In the genomic region with DNA sequence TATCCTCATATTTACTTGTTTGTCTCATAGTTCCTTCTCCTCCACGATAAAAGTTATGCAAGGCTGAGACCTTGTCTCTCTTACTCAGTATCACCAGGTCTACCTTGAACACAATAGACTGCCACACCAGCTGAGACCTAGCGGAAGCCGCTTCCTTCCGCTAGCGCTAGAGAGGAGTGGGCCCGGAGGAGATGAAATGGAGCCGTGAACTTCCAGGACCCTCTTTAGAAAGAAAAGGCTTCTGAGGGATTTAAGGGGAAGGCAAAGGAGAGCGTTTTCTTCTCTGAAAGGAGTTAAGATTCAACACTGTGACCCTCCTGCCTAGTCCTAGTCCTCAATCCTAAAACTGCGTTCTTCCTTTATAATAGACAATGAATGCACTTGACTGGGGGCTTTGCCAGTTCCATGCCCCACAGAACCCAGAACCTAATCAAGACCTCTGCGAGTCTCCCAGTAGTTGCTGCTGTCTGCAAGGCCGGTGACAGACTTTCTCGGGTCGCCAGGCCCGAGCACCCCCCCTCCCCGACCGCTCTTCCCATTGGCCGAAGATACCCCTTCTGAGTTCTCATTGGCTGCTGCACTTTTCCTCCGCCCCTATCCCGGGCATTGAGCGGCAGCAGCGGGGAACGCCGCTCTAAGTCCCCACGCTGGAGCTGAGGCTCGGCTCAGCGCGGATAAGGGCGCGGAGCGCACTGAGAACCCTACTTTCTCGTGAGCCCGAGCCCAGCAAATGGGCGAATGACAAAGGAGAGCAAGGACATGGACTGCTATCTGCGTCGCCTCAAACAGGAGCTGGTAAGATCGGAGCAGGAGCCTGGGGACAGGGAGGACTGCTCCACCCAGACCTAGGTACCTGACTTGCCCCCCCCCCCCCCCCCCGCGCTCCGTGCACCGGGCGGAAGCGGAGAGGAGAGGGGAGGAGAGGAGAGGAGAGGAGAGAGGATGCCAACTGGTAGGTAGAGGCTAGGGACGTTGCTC, we compare ENCODE assay signal across 8 mouse cellular contexts. TPM values are rescaled to one million over a fixed set of nuclear protein-coding genes. Genes with fewer than 3 reads are reported as not detected.
DNase-seq lines count a peak whose midpoint lies in the region.

A gene (plus strand): TSS at position 569 of the 978 bp plus-strand sequence.

- peak within 1 kb of the TSS; percentile 82 for H3K27ac ChIP-seq in hindbrain, embryonic 10.5 days

- H3K9me3 ChIP-seq in hindbrain, embryonic 10.5 days: no peaks in the 10 kb centered on the region

- H3K4me1 ChIP-seq in hindbrain, embryonic 10.5 days (replicated peaks): peaks cover 62% of the 10 kb centered on the region

- H3K4me3 ChIP-seq in hindbrain, embryonic 10.5 days: peak within 1 kb of the TSS; percentile 63

- DNase-seq in NIH3T3 (ENCODE audit: low read depth): peak; percentile 81
- peak; percentile 85 for DNase-seq in cerebellum, adult 8-10 months
- peak; percentile 89 for DNase-seq in forelimb bud, embryonic 11.5 days (ENCODE audit: low read depth, low spot score)
- DNase-seq in hindbrain, embryonic 10.5 days (ENCODE audit: low spot score): peak; percentile 85
- peak; percentile 80 to 86 for DNase-seq in layer of hippocampus, postnatal 14 days (ENCODE audit: low spot score in 2 of 2)
- peak; percentile 77 for DNase-seq in lung, postnatal 14 days
- peak; percentile 82 for DNase-seq in retina, adult 2 months (ENCODE audit: low read depth, low spot score)
- DNase-seq in thymus, postnatal 25 days: peak; percentile 84

- H3K27me3 ChIP-seq in hindbrain, embryonic 10.5 days (ENCODE audit: insufficient read depth, poor library complexity, severe bottlenecking): peaks cover 61% of the 10 kb centered on the region

- 2% methylated on average over 38 of the region's 43 CpGs for WGBS in hindbrain, embryonic 10.5 days

- no peaks in the 10 kb centered on the region for H3K36me3 ChIP-seq in hindbrain, embryonic 10.5 days

RNA-seq across cellular contexts. Expression of the gene that starts here (rescaled TPM):
- polyA plus RNA-seq in hindbrain, embryonic 10.5 days (2016; fragmentation: Nextera tagmentation; extraction: Ambion mirVana): 2.1 and 4.3 TPM in 2 replicates
- 10 to 100 TPM; 50.0 to 50.9 TPM for total RNA-seq in layer of hippocampus, postnatal 14 days (2021)

Comparison
In these comparisons a context has a peak if more than half of its experiments do, and no peak if none do; other contexts are left out.
1. Peak in every context shown above with its lines: DNase-seq, H3K4me3 ChIP-seq and H3K27ac ChIP-seq.